Mouse (Mus musculus) embryonic fibroblast, embryonic 13.5 days (primary cell): Measurements from ENCODE around the gene March2.

Source experiments
- CTCF ChIP-seq: IDR thresholded peaks from 2 replicates; pipeline ENCODE4 v1.5.1; 2011; ENCODE audit warnings: mild to moderate bottlenecking, control low read depth, low read length, moderate library complexity, borderline replicate concordance; ENCODE audit not compliant: insufficient read depth
- POLR2A ChIP-seq: IDR thresholded peaks from 2 replicates; pipeline ENCODE4 v1.6.1; 2011; ENCODE audit warnings: low read depth, mild to moderate bottlenecking, control low read depth, low read length, moderate library complexity

DNA sequence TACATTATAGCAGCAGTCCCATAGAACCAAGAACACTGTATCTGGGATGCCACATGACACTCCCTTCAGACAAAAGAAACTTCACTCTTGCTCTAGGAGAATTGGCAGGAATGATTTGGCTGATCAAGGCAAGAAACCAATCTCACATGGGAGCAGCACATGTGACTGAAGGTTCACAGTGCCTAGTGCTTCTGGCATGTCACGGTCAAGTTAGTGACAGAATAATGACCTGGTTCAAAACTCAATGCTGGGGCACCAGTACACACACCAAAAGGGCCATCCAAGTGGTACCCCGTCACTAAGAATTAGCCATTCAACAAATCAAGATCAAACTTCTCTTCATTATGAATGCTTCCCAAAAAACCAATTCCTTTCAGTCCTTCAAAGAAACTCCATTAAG is 42.4 kb downstream of the March2 start:
- TF ChIP-seq POLR2A, result no peak
- no peak for TF ChIP-seq CTCF
